Mouse (Mus musculus) olfactory bulb, adult 2 months (tissue): ENCODE data around the gene Lsm7.

Experiments
- CTCF ChIP-seq: fragments of 200-500 bp; IDR thresholded peaks from 2 replicates; pipeline ENCODE4 v1.5.1; 2012; ENCODE audit warnings: low read depth, mild to moderate bottlenecking, low read length, moderate library complexity; ENCODE audit not compliant: insufficient read depth
- POLR2A ChIP-seq: fragments of 200-500 bp; IDR thresholded peaks from 2 replicates; pipeline ENCODE4 v1.6.1; 2012; ENCODE audit warnings: mild to moderate bottlenecking, low read depth, low read length, moderate library complexity; ENCODE audit not compliant: insufficient read depth

DNA sequence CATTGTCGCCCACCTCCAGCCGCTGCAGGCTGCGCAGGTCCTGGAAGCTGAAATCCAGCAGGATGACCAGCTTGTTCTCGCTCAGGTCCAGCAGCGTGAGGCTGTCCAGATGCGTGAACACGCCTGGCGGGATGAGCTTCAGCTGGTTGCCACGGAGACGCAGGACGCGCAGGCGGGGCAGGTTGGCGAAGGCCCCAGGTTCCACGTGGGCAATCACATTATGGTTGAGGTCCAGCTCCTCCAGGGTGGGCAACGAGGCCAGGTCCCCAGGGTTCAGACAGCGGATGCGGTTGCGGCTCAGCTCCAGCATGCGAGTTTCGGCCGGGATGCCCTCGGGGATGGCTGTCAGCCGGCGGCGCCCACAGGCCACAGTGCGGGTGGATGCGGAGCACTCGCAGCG lies 19.4 kb downstream of the Lsm7 start:
- TF ChIP-seq CTCF (no peak), POLR2A (no peak)
